Mouse (Mus musculus) MEL (cell line): ENCODE data around the gene Miip.

ENCODE experiments used
- CHD1 ChIP-seq: IDR thresholded peaks from 2 replicates; pipeline ENCODE4 v1.6.1; 2012; ENCODE audit warnings: low read depth, mild to moderate bottlenecking, inconsistent platforms, low read length, improper control_type of control experiment
- CTCF ChIP-seq, 3 experiments: IDR thresholded peaks in 2 of 3; conservative IDR thresholded peaks in 1 of 3; 2 replicates each; pipeline ENCODE4 v1.5.1; 2011 to 2012; ENCODE audit warnings: low read length in 3 of 3, low read depth in 2 of 3, mild to moderate bottlenecking in 2 of 3, improper control_type of control experiment in 1 of 3, inconsistent platforms in 1 of 3, mixed read lengths in 1 of 3, moderate library complexity in 1 of 3; ENCODE audit not compliant: control insufficient read depth in 1 of 3, insufficient read depth in 1 of 3, poor library complexity in 1 of 3, severe bottlenecking in 1 of 3
- E2F4 ChIP-seq: IDR thresholded peaks from 2 replicates; pipeline ENCODE4 v1.6.1; 2011; ENCODE audit warnings: low read depth, low read length, improper control_type of control experiment, borderline replicate concordance
- EP300 ChIP-seq, 2 experiments: IDR thresholded peaks; 2 replicates each; pipeline ENCODE4 v1.6.1; 2011; ENCODE audit warnings: improper control_type of control experiment in 2 of 2, low read length in 2 of 2, low read depth in 1 of 2, mild to moderate bottlenecking in 1 of 2
- HCFC1 ChIP-seq: IDR thresholded peaks from 2 replicates; pipeline ENCODE4 v1.6.1; 2012; ENCODE audit warnings: low read depth, mild to moderate bottlenecking, inconsistent platforms, low read length, improper control_type of control experiment, moderate library complexity
- MAX ChIP-seq: IDR thresholded peaks from 2 replicates; pipeline ENCODE4 v1.6.1; 2011; ENCODE audit warnings: low read length, improper control_type of control experiment
- MEF2A ChIP-seq: IDR thresholded peaks from 2 replicates; pipeline ENCODE4 v1.6.1; 2014; ENCODE audit warnings: low read depth, mild to moderate bottlenecking, inconsistent platforms, low read length, improper control_type of control experiment; ENCODE audit not compliant: poor library complexity, insufficient replicate concordance, severe bottlenecking; ENCODE audit errors: extremely low read depth
- MXI1 ChIP-seq: IDR thresholded peaks from 2 replicates; pipeline ENCODE4 v1.6.1; 2011; ENCODE audit warnings: mild to moderate bottlenecking, low read depth, low read length, improper control_type of control experiment
- POLR2A ChIP-seq, 2 experiments: IDR thresholded peaks; 2 replicates each; pipeline ENCODE4 v1.6.1; 2011 to 2012; ENCODE audit warnings: low read length in 2 of 2, mild to moderate bottlenecking in 2 of 2, control low read depth in 1 of 2, improper control_type of control experiment in 1 of 2, low read depth in 1 of 2, moderate library complexity in 1 of 2; ENCODE audit not compliant: control insufficient read depth in 1 of 2, insufficient read depth in 1 of 2, poor library complexity in 1 of 2
- TAL1 ChIP-seq: IDR thresholded peaks from 2 replicates; pipeline ENCODE4 v1.6.1; 2012; ENCODE audit warnings: mild to moderate bottlenecking, inconsistent platforms, low read length, moderate library complexity, mixed read lengths
- TBP ChIP-seq: IDR thresholded peaks from 2 replicates; pipeline ENCODE4 v1.8.0; 2011; ENCODE audit warnings: low read depth, low read length, improper control_type of control experiment
- ZKSCAN1 ChIP-seq: IDR thresholded peaks from 2 replicates; pipeline ENCODE4 v1.6.1; 2012; ENCODE audit warnings: low read depth, mild to moderate bottlenecking, inconsistent platforms, low read length, improper control_type of control experiment, moderate library complexity
- ZMIZ1 ChIP-seq: IDR thresholded peaks from 2 replicates; pipeline ENCODE4 v1.6.1; 2012; ENCODE audit warnings: low read depth, mild to moderate bottlenecking, inconsistent platforms, low read length, improper control_type of control experiment, moderate library complexity
- ZNF384 ChIP-seq: IDR thresholded peaks from 2 replicates; pipeline ENCODE4 v1.6.1; 2012; ENCODE audit warnings: low read depth, mild to moderate bottlenecking, inconsistent platforms, low read length, improper control_type of control experiment

GRCm38 (mm10) chr4:147888237-147888636 lies 19.6 kb upstream of the Miip start:
- TF ChIP-seq CTCF (IDR thresholded peaks at IDR 0.05 in 2 of 3, conservative IDR thresholded peaks at IDR 0.05 in 1 of 3; ENCODE audit: control insufficient read depth in 1 of 3, insufficient read depth in 1 of 3, low read depth in 2 of 3, low read length in 3 of 3, poor library complexity in 1 of 3, severe bottlenecking in 1 of 3) (no peak), ZKSCAN1 (no peak), POLR2A (IDR thresholded peaks at IDR 0.05; ENCODE audit: control insufficient read depth in 1 of 2, insufficient read depth in 1 of 2, low read depth in 1 of 2, low read length in 2 of 2, poor library complexity in 1 of 2) (no peak), ZNF384 (no peak), MAX (no peak), HCFC1 (no peak), E2F4 (no peak), TBP (no peak), MXI1 (no peak), EP300 (IDR thresholded peaks at IDR 0.05; ENCODE audit: low read depth in 1 of 2, low read length in 2 of 2) (peak in 1 of 2 experiments; percentile 30; a peak in 1 of 4 replicates), CHD1 (no peak), MEF2A (no peak), TAL1 (no peak), ZMIZ1 (no peak)
